9 mouse cellular contexts compared by ENCODE assay signal in the genomic region with DNA sequence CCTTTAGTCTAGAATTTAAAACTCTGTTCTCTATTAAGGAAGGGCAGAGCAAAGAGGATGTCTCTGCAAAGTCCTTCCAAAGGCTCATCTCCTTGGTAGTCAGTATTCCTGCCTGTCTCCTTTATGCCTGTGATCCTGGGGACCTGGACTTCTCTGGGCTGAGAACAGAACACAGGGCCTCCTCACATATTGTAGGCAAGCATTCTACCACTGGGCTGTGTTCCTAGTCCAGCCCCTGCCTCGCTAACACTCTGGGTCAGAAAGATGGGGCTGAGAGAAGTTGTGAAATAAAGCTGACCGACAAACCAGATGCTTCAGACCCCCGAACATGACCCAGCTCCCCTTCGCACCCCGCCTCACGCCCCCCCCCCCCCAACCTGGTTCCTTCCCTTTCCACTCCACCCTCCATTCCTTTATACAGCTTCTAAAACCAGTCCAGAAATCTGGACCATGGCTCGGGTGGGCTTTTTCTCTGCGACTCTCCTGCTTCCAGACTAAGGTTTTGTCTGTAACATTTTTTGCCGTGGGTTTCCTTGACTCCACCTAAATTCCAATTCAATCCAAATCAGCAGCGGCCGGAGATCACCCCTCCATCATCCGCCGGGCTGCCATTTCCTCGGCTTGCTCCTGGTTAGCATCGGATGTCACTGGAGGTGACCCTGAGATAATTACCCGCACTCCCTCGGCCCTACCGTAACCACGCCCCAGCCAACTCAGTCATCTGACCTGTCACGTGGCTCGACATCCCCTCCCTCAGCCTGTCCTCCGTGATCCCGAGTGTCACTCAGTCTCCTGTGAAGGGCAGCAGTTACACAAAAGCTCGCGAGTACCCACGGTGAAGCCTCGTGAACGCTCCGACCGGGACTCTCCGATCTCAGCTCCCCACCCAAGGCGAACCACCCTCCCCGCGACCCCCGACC.
DNase-seq lines count a peak whose midpoint lies in the region; ATAC-seq and TF ChIP-seq lines count a peak whose summit lies in the region.
"Had no signal": no experiment of that assay in that cellular context is flagged by ENCODE, and none has a peak within 500 bp of the region (broad histone marks: within the 10 kb centered on the region; RNA-seq: fewer than 3 reads in every experiment).

No protein-coding gene starts in this region.

- H3K4me3 ChIP-seq in forebrain, embryonic 11.5 days (ENCODE audit: low read depth, low read length), result peak overlapping the region; percentile 42
- peak overlapping the region; percentile 58 for H3K4me3 ChIP-seq in heart, embryonic 13.5 days
- H3K4me3 ChIP-seq in kidney, embryonic 16.5 days (ENCODE audit: low read length), result peak overlapping the region; percentile 57
- H3K4me3 ChIP-seq in limb, embryonic 13.5 days, result peak overlapping the region; percentile 52
- peak overlapping the region; percentile 54 for H3K4me3 ChIP-seq in midbrain, embryonic 15.5 days
- H3K4me3 ChIP-seq in stomach, postnatal 0 days (ENCODE audit: low read depth, low read length), result peak overlapping the region; percentile 34
- H3K4me3 ChIP-seq: erythroblast, embryonic 14.5 days had no signal

- H3K4me1 ChIP-seq in forebrain, embryonic 11.5 days (replicated peaks; ENCODE audit: control insufficient read depth, insufficient read depth, low read length), result peaks cover 10% of the 10 kb centered on the region
- H3K4me1 ChIP-seq in heart, embryonic 13.5 days, result peaks cover 12% of the 10 kb centered on the region
- H3K4me1 ChIP-seq in kidney, embryonic 16.5 days (ENCODE audit: insufficient read depth, low read length), result peaks cover 14% of the 10 kb centered on the region; the same call in 1 of the 2 replicates
- H3K4me1 ChIP-seq in limb, embryonic 13.5 days, result peaks cover 12% of the 10 kb centered on the region
- H3K4me1 ChIP-seq in midbrain, embryonic 15.5 days, result peaks cover 16% of the 10 kb centered on the region
- no peaks in the 10 kb centered on the region for H3K4me1 ChIP-seq in stomach, postnatal 0 days (replicated peaks; ENCODE audit: control insufficient read depth, insufficient read depth)

- ATAC-seq in cerebellum, adult (ENCODE audit: insufficient number of reproducible peaks, low FRiP score, low TSS enrichment), result peak; percentile 72
- peak; percentile 95 for ATAC-seq in forebrain, embryonic 11.5 days (replicated peaks; ENCODE audit: low FRiP score)
- peak; percentile 76 for ATAC-seq in heart, embryonic 13.5 days (ENCODE audit: extremely low read depth, insufficient number of reproducible peaks, low FRiP score, low TSS enrichment)
- peak; percentile 95 for ATAC-seq in kidney, embryonic 16.5 days (ENCODE audit: low FRiP score, low TSS enrichment)
- peak; percentile 93 for ATAC-seq in limb, embryonic 13.5 days (ENCODE audit: low FRiP score, low read depth)
- peak; percentile 97 for ATAC-seq in midbrain, embryonic 15.5 days (replicated peaks)
- ATAC-seq in stomach, postnatal 0 days (ENCODE audit: low FRiP score, low TSS enrichment), result peak; percentile 86

- WGBS in forebrain, embryonic 11.5 days, result 2% methylated on average over 35 of the region's 35 CpGs
- WGBS in heart, embryonic 13.5 days, result 2% methylated on average over 35 of the region's 35 CpGs
- WGBS in kidney, embryonic 16.5 days, result 1% methylated on average over 34 of the region's 35 CpGs
- WGBS in limb, embryonic 13.5 days, result 1% methylated on average over 34 of the region's 35 CpGs
- 2% methylated on average over 34 of the region's 35 CpGs for WGBS in midbrain, embryonic 15.5 days
- WGBS in stomach, postnatal 0 days, result 5% methylated on average over 35 of the region's 35 CpGs

- TF ChIP-seq CTCF in stomach, postnatal 0 days (IDR thresholded peaks at IDR 0.05; ENCODE audit: low read depth), result no peak

- H3K27me3 ChIP-seq in forebrain, embryonic 11.5 days (ENCODE audit: control insufficient read depth, insufficient read depth, low read length), result peaks cover 10% of the 10 kb centered on the region
- H3K27me3 ChIP-seq in heart, embryonic 13.5 days (replicated peaks), result peaks cover 13% of the 10 kb centered on the region; the same call in 1 of the 2 replicates
- H3K27me3 ChIP-seq in kidney, embryonic 16.5 days (ENCODE audit: insufficient read depth, low read length), result peaks cover 11% of the 10 kb centered on the region; the same call in 1 of the 2 replicates
- H3K27me3 ChIP-seq in limb, embryonic 13.5 days, result peaks cover 17% of the 10 kb centered on the region
- H3K27me3 ChIP-seq in midbrain, embryonic 15.5 days (replicated peaks), result peaks cover 5% of the 10 kb centered on the region; the same call in 1 of the 2 replicates
- no peaks in the 10 kb centered on the region for H3K27me3 ChIP-seq in stomach, postnatal 0 days (ENCODE audit: control insufficient read depth, insufficient read depth, low read length)

- DNase-seq in forebrain, embryonic 11.5 days (ENCODE audit: low spot score), result peak; percentile 84
- peak; percentile 42 for DNase-seq in stomach, postnatal 0 days (ENCODE audit: low spot score)
- no peak for DNase-seq in B cell, adult 2 months

- H3K4me2 ChIP-seq in forebrain, embryonic 11.5 days (ENCODE audit: low read depth, low read length, severe bottlenecking), result peak overlapping the region; percentile 71
- peak overlapping the region; percentile 76 for H3K4me2 ChIP-seq in heart, embryonic 13.5 days
- peak overlapping the region; percentile 80 for H3K4me2 ChIP-seq in kidney, embryonic 16.5 days (replicated peaks; ENCODE audit: low read depth, low read length)
- H3K4me2 ChIP-seq in limb, embryonic 13.5 days (replicated peaks), result peak overlapping the region; percentile 72
- peak overlapping the region; percentile 78 for H3K4me2 ChIP-seq in midbrain, embryonic 15.5 days
- peak overlapping the region; percentile 60 for H3K4me2 ChIP-seq in stomach, postnatal 0 days (replicated peaks; ENCODE audit: low read depth)

- no peak for TF ChIP-seq EP300 in stomach, postnatal 0 days (optimal IDR thresholded peaks at IDR 0.05)

- no peak overlapping the region for H3K27ac ChIP-seq in forebrain, embryonic 11.5 days (ENCODE audit: low read depth, low read length)
- H3K27ac ChIP-seq in heart, embryonic 13.5 days (replicated peaks), result peak overlapping the region; percentile 73
- no peak overlapping the region for H3K27ac ChIP-seq in kidney, embryonic 16.5 days (ENCODE audit: low read length)
- H3K27ac ChIP-seq in limb, embryonic 13.5 days, result peak overlapping the region; percentile 44; the same call in 1 of the 2 replicates
- peak overlapping the region; percentile 67 for H3K27ac ChIP-seq in midbrain, embryonic 15.5 days
- H3K27ac ChIP-seq in stomach, postnatal 0 days (replicated peaks), result peak overlapping the region; percentile 53

- peak overlapping the region; percentile 64 for H3K9ac ChIP-seq in forebrain, embryonic 11.5 days (ENCODE audit: low read length)
- H3K9ac ChIP-seq in heart, embryonic 13.5 days, result peak overlapping the region; percentile 81
- peak overlapping the region; percentile 70 for H3K9ac ChIP-seq in kidney, embryonic 16.5 days (replicated peaks; ENCODE audit: low read length)
- H3K9ac ChIP-seq in limb, embryonic 13.5 days, result peak overlapping the region; percentile 67
- H3K9ac ChIP-seq in midbrain, embryonic 15.5 days, result peak overlapping the region; percentile 56
- peak overlapping the region; percentile 45 for H3K9ac ChIP-seq in stomach, postnatal 0 days (ENCODE audit: low read length)

- H3K9me3 ChIP-seq in forebrain, embryonic 11.5 days (ENCODE audit: control insufficient read depth, low read length), result no peaks in the 10 kb centered on the region
- H3K9me3 ChIP-seq in heart, embryonic 13.5 days, result peaks cover 3% of the 10 kb centered on the region; the same call in 1 of the 2 replicates
- no peaks in the 10 kb centered on the region for H3K9me3 ChIP-seq in kidney, embryonic 16.5 days (ENCODE audit: low read length)
- H3K9me3 ChIP-seq in limb, embryonic 13.5 days, result no peaks in the 10 kb centered on the region
- H3K9me3 ChIP-seq in midbrain, embryonic 15.5 days, result no peaks in the 10 kb centered on the region
- 0 out of 2 replicates have a peak, but pooled peaks cover 2% of the 10 kb centered on the region for H3K9me3 ChIP-seq in stomach, postnatal 0 days (ENCODE audit: control insufficient read depth, low read length)

- H3K36me3 ChIP-seq in forebrain, embryonic 11.5 days (ENCODE audit: control insufficient read depth, insufficient read depth, low read length), result no peaks in the 10 kb centered on the region
- H3K36me3 ChIP-seq in heart, embryonic 13.5 days, result no peaks in the 10 kb centered on the region
- no peaks in the 10 kb centered on the region for H3K36me3 ChIP-seq in kidney, embryonic 16.5 days (ENCODE audit: insufficient read depth, low read length)
- H3K36me3 ChIP-seq in limb, embryonic 13.5 days, result no peaks in the 10 kb centered on the region
- H3K36me3 ChIP-seq in midbrain, embryonic 15.5 days (replicated peaks), result no peaks in the 10 kb centered on the region
- H3K36me3 ChIP-seq in stomach, postnatal 0 days (ENCODE audit: control insufficient read depth, insufficient read depth, low read length), result no peaks in the 10 kb centered on the region

Comparison
In these comparisons a context has a peak if more than half of its experiments do, and no peak if none do; other contexts are left out.
1. DNase-seq: peak in forebrain, embryonic 11.5 days (single experiment) and stomach, postnatal 0 days (single experiment); none in B cell, adult 2 months (0 of 2).
2. H3K27ac ChIP-seq: peak in heart, embryonic 13.5 days (single experiment), limb, embryonic 13.5 days (single experiment), midbrain, embryonic 15.5 days (single experiment) and stomach, postnatal 0 days (single experiment); none in forebrain, embryonic 11.5 days (single experiment) and kidney, embryonic 16.5 days (single experiment).
3. Peak in every context shown above with its lines, with median percentiles within 50 percentile points of each other: ATAC-seq, H3K4me2 ChIP-seq, H3K4me3 ChIP-seq and H3K9ac ChIP-seq.